Mouse (Mus musculus) bone marrow macrophage, adult 2 months (primary cell): ENCODE data around the gene Pfkm.

Experiments used
- CTCF ChIP-seq: IDR thresholded peaks from 2 replicates; pipeline ENCODE4 v1.5.1; 2012; ENCODE audit warnings: low read depth, mild to moderate bottlenecking, low read length, moderate library complexity
- POLR2A ChIP-seq: IDR thresholded peaks from 2 replicates; pipeline ENCODE4 v1.6.1; 2012; ENCODE audit warnings: mild to moderate bottlenecking, low read depth, low read length, borderline replicate concordance

GRCm38 (mm10) chr15:98089421-98090183, 2.8 kb upstream of the Pfkm start:
- peak; percentile 64 for TF ChIP-seq CTCF
- no peak for TF ChIP-seq POLR2A
